Mouse (Mus musculus) brown adipose tissue, adult 24 weeks (tissue): ENCODE data around the gene Ssbp1. TPM values are rescaled to one million over a fixed set of nuclear protein-coding genes. Genes with fewer than 3 reads are reported as not detected.

Experiments used
- H3K27ac ChIP-seq: fragments of 200-500 bp; replicated peaks from 2 replicates; pipeline ENCODE4 v1.5.1; 2012; ENCODE audit warnings: low read depth, mild to moderate bottlenecking, low read length
- H3K4me1 ChIP-seq: fragments of 200-500 bp; 2 replicates; pipeline ENCODE4 v1.6.1; 2012; ENCODE audit warnings: low read length, mixed read lengths; ENCODE audit not compliant: control insufficient read depth, insufficient read depth, insufficient read length
- H3K4me3 ChIP-seq: fragments of 200-500 bp; 2 replicates; pipeline ENCODE4 v1.5.1; 2012; ENCODE audit warnings: low read depth, mild to moderate bottlenecking, low read length, moderate library complexity; ENCODE audit not compliant: insufficient read depth
- polyA plus RNA-seq: library from polyadenylated mRNA; stranded (reverse); fragments of >200 nt; gene quantifications from 2 replicates; pipeline ENCODE4 v1.2.4, GENCODE M21; 2012; ENCODE audit not compliant: missing spikeins, insufficient read depth, insufficient read length

The Ssbp1 gene
- polyA plus RNA-seq, 1 experiment: 95.7 TPM

DNA sequence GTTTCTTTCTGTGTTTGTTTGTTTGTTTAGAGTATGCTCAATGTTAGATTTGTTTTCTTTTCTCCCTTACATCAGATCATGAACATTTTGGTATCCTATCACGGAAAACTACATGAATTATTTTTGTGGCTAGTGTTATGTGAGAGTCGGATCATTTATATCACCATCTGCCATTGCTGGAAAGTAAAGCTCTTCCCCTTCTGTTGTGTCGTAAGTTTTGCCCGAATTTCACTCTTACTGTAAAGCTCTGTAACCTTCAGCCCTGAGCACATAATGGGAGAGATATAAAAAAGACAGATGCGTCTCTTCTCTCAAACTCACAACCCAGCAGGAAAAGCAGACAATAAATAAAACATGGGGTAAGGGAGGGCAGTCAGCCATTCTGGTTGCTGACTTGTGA is 32.2 kb upstream of the Ssbp1 start, which contains the start of gene Wee2:
Wee2 (plus strand) TSS at position 153 of the 400 bp plus-strand sequence.
- Histone ChIP-seq H3K27ac (no peak within 1 kb of the TSS), H3K4me3 (no peak within 1 kb of the TSS), H3K4me1 (no peaks in the 10 kb centered on the region)

DNA sequence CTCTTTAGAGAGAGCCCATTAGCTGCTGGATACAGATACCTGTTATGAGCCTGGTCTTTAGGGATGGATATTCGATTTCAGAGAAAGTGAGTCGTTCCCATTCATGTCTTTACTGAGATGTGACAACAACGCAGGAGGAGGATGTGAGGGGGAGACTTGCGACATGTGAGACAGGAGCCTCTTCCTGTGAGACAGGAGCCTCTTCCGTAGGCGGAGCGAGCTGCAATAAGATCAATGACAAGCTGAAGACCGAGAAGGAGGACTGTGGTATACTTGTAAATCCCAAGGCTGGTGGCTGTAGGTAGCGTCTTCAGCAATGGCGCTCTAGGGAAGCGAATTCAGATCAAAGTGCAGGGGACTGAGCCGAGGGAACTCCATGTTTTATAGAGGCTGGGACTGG is 31.4 kb upstream of the Ssbp1 start:
- no peaks in the 10 kb centered on the region for H3K4me1 ChIP-seq
- no peak overlapping the region for H3K27ac ChIP-seq
- no peak overlapping the region for H3K4me3 ChIP-seq

DNA sequence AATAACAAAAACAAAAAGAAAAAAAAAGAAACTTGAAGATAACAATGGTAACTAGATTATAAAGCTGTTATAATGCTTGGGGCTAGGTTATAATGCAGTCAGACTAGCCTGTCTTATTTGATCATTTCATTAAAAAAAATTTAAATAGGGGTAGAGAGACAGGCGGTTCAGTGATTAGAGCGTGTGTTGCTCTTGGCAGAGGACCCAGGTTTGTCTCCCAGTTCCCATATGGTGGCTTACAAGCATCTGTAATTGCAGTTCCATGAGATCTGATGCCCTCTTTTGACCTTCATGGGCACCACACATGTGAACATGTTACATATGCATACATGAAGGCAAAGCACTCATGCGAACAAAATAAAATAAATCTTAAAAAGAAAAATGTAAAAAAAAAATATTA is 29.9 kb upstream of the Ssbp1 start:
- H3K4me3 ChIP-seq: no peak overlapping the region
- no peak overlapping the region for H3K27ac ChIP-seq
- H3K4me1 ChIP-seq: no peaks in the 10 kb centered on the region

DNA sequence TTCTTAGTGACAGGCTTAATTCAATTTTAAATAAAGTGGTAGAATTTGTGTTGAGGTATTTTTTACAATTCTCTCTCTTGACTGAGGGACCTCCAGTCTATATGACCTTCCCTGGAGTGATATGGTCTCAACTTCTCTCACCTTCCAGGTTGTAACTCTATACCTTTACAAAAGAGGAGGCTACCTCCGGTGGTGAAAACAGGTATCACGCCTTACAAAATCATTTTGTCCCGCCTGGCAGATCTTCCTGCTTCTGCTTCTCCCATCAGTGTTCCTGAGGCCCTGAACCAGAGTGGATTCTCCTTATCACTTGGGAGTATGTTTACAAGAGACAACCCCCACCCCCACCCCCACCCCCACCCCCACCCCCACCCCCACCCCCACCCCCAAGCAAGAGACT is 29.4 kb upstream of the Ssbp1 start:
- Histone ChIP-seq H3K27ac (no peak overlapping the region), H3K4me1 (no peaks in the 10 kb centered on the region), H3K4me3 (no peak overlapping the region)

DNA sequence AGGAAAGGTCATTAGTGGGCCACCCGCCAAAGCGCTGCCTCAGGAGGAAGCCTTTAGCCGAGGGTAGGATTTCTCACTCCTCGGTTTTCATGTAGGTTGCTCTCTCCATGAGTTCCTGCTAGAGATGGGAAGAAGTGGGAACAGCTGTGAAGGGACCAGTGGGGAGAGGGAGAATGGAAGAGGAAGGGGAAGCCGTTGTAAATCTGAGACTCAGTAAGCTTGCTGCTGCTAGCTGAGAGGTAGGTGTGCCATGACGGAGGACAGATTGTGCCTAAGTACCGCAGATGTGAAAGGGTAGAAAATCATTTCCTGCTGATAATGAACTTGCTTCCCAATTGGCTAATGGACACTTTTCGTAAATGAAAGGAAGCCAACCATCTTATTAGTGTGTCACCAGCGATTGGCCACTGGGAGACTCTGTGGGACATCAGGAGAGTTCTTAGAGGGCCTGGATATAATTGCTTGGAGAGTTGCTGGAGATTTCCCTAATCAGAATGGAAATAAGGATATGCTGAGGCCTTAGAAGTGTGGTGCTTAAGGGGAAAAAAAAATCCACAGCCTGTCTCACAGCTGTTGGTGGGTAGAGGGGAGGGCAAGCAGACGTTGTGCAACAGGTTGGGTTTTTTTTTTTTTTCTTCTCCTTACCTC is 27.7 kb upstream of the Ssbp1 start:
- Histone ChIP-seq H3K4me3 (no peak overlapping the region), H3K27ac (no peak overlapping the region), H3K4me1 (no peaks in the 10 kb centered on the region)

DNA sequence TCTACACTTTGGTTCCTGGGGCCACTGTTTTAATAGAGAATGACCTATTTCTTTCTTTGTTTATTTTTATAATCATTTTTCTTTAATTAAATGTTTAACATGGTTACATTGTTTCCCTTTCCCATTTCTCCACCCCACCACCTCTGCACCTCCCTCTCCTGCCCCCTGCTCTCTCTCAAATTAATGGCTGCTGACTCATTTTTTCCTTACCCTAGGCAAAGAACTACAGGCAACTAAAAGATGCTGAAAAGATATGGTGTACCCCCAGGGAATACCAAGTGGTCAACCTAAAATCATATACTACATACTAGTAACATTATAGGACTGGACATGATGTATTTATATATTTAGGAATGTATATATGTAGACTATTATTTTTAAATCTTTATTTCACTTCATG is 22.5 kb upstream of the Ssbp1 start:
- H3K4me1 ChIP-seq: no peaks in the 10 kb centered on the region
- no peak overlapping the region for H3K4me3 ChIP-seq
- H3K27ac ChIP-seq: no peak overlapping the region

DNA sequence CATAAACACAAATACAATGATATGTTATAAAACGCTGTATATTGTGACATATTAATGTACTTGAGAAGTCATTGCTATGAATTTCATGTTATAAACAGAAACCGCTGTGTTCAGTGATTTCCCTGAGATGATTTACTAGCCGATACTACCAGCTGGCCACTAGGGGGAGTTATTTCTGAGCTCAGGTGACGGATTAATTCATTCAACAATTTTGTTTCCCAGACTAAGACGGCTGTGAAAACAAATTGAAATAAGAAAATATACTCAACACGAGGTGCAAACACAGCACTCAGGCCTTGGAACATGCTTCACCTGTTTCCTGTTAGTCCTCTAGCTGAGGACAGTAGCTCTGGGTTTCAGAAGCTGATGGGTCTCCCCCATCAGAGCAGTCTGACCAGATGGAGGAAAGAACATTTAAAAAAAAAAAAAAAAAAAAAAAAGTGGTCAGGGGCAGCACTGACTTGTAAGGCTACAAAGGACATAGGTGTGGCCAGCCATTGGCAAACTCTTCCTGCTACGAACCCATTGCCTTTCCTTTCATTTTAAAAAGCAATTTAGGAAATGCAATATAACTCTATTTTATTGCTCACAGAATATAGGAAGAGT is 16.6 kb upstream of the Ssbp1 start:
- H3K4me1 ChIP-seq: no peaks in the 10 kb centered on the region

DNA sequence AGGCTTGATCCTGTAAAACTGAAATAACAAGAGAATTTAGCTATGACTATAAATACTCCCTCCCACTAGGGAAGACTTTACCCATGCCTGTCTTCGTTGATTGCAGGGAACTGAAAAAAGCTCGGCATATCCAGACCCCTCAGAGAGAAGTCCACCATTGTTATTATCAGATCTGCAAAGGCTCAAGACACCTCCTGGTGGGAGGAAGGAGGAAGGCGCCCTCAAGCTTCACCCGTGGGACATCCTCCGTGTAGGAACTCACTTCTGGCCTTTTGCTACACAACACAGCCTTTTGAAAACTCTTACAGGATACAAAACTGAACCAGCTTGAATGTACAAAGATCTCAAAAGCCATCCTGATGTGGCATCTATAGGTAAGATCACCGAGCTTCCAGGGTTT is 5.4 kb upstream of the Ssbp1 start:
- Histone ChIP-seq H3K4me3 (no peak overlapping the region), H3K27ac (no peak overlapping the region)

More for the DNA sequence above, 16.6 kb upstream of the Ssbp1 start:
- Histone ChIP-seq H3K27ac (no peak overlapping the region), H3K4me3 (no peak overlapping the region)

DNA sequence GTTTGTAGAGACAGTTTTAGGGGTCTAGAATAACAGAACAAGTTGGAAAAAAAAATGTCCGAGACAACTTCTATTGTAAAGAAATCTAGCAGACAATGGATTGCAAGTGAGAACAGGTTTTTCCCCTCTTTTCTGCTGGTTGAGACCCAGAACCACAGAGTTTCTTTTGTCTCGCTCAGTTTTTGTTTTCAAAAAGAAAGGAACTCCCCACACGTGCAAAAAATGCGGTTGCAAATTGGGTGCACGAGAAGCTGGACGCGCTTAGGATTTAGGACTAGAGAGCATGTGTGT is 513 bp downstream of the Ssbp1 start:
- Histone ChIP-seq H3K4me1 (no peaks in the 10 kb centered on the region), H3K27ac (peak overlapping the region; percentile 79), H3K4me3 (peak overlapping the region; percentile 82)

More for the DNA sequence above, 5.4 kb upstream of the Ssbp1 start:
- H3K4me1 ChIP-seq: no peaks in the 10 kb centered on the region

DNA sequence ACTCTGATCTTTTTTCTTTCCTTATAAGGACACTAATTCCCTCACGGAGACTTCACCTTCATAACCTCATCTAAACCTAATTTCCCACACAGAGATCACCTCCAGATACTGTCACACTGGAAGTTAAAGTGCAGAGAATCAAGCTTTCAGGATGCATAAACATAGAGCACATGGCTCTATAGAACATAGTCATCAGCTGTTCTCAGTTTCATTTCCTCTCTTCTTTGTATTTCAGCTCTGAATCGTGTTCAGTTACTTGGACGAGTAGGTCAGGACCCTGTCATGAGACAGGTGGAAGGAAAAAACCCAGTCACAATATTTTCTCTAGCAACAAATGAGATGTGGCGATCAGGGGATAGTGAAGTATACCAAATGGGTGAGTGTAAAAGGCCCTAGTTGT is 5.0 kb downstream of the Ssbp1 start:
- no peak overlapping the region for H3K4me3 ChIP-seq
- no peak overlapping the region for H3K27ac ChIP-seq
- no peaks in the 10 kb centered on the region for H3K4me1 ChIP-seq

DNA sequence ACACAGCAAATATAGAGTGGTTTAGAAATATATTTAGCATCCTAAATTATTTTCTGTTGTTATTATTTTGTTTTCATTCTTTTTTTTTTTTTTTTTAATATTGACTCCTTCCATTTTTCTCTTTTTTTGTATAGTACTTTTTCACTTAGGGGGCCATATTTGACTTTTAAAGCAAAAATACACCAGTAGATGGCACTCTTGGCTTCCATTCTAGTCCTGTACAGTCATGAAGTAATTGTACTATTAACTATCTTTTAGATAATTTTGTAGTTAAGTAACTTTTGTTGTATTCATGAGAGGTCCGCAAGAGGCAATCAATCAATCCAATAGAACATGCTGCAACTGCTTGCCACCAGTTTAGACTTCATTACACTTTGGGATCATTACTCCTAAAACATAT is 8.6 kb downstream of the Ssbp1 start:
- H3K27ac ChIP-seq: no peak overlapping the region
- no peak overlapping the region for H3K4me3 ChIP-seq
- H3K4me1 ChIP-seq: no peaks in the 10 kb centered on the region

DNA sequence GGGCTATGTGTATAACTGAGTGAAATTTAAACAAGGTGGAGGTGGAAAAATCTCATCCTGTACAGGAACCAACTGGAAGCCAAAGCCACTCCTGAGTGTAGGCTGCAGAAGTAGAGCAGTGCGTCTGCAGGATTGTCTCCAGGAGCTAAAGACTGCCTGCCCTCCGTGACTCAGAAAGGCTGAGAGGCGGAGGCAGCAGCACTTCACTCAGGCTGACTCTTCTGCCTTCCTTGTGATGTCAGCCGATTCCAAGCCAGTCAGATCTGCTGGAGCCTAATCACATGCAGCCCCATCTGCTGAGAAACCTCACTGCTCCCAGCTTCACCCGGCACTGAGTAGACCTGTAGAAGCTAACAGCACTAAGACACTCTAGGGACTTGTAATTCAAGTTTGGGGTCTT is 11.2 kb downstream of the Ssbp1 start:
- H3K27ac ChIP-seq: no peak overlapping the region
- no peaks in the 10 kb centered on the region for H3K4me1 ChIP-seq
- no peak overlapping the region for H3K4me3 ChIP-seq

DNA sequence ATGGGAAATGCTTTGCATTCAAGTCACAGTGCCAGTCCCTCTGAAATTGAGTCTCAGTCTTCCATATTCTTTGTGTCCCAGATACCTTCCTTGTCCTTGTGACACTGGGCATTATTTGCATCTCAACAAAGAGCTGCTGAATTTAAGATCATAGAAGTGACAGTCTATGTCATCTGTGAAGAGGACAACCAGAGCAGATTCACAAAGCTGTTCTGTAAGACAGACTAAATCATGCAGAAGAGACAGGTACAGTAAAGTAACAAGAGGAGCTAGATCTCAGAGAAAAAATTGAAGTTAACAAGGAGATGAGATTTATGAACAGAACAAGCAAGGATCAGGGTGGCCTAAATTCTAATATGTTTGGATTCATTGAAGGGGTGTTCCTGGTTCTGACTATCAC is 19.8 kb downstream of the Ssbp1 start, which contains the start of gene Tas2r137:
Tas2r137 (plus strand) TSS at position 301 of the 400 bp plus-strand sequence.
- Histone ChIP-seq H3K4me3 (no peak within 1 kb of the TSS), H3K27ac (no peak within 1 kb of the TSS), H3K4me1 (no peaks in the 10 kb centered on the region)

DNA sequence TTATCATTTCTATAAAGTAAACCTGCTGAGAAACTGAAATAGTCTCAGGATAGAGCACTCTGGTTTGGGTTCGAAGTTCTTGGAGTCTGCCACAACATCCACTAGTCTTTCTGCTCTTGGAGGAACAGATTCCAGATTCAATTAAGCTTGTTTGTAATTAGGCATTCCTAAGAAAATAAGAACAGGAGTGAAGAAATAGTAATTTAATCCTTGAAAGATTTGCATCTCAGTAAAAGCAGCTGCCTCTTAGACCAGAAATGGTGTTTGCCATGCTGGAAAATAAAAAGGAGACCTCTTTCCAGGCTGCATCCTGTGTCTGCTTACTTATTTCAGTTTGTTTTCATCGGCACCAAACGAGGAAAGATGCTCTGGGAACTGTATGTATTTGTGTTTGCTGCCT is 22.1 kb downstream of the Ssbp1 start, which contains the start of gene Tas2r108:
Tas2r108 (plus strand) TSS at position 301 of the 400 bp plus-strand sequence.
- Histone ChIP-seq H3K27ac (no peak within 1 kb of the TSS), H3K4me1 (no peaks in the 10 kb centered on the region), H3K4me3 (no peak within 1 kb of the TSS)

DNA sequence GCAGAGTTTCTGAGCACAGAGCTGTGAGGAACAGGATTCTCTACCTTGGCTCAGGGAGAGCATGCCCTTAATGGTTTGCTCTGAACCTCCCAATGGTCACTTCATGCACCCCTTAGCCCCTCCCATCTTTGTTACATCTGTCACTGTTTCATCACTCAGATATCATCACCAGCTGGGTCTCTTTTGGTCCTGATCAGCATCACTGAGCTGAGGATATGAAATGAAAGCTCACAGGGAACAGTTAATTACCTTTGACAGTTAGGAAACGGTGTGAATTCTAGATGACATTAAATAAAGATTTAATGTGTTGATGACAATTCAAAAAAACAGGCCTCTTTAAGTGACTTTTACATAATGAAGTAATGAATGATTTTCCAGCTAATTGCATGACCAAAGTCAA is 48.3 kb downstream of the Ssbp1 start, which contains the start of gene Prss37:
Prss37 (minus strand) TSS at position 101 of the 400 bp plus-strand sequence.
- Histone ChIP-seq H3K4me1 (no peaks in the 10 kb centered on the region), H3K27ac (no peak within 1 kb of the TSS), H3K4me3 (no peak within 1 kb of the TSS)
